Mouse (Mus musculus) G1E (cell line): Measurements from ENCODE around the gene Osbpl7.

ENCODE experiments used
- CTCF ChIP-seq: IDR thresholded peaks from 2 replicates; pipeline ENCODE4 v1.5.1; 2012; ENCODE audit warnings: low read depth, low read length, inconsistent platforms, mixed read lengths
- GATA1 ChIP-seq: IDR thresholded peaks from 2 replicates; pipeline ENCODE4 v1.6.1; 2012; ENCODE audit warnings: borderline replicate concordance, low read length, inconsistent platforms, mixed read lengths
- GATA2 ChIP-seq: IDR thresholded peaks from 2 replicates; pipeline ENCODE4 v1.6.1; 2012; ENCODE audit warnings: low read depth, low read length, inconsistent platforms, borderline replicate concordance
- TAL1 ChIP-seq: conservative IDR thresholded peaks from 2 replicates; pipeline ENCODE4 v1.6.1; 2012; ENCODE audit warnings: low read depth, low read length, inconsistent platforms, mixed read lengths

GRCm38 (mm10) chr11:97013121-97013670 lies 37.2 kb upstream of the Osbpl7 start, which contains the start of gene Sp6:
- TF ChIP-seq CTCF (no peak), GATA2 (no peak), GATA1 (no peak), TAL1 (no peak)
